ENCODE assay signal across 8 mouse cellular contexts in the genomic region with DNA sequence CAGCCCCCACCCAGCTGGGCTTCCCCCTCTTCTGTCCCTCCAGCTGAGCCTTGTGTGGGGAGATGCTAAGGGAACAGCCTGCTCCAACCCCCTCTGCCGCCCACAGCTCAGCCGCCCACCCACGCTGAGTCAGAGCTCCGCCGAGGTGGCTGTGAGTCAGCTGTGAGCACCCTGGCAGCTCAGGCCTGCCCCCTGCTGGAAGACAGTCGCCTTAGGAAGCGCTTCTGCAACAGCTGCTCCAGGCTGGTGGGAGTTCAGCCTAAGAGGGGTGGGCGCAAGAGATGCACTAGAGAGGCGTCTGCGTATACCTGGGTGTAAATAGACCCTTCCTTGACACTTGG. TPM values are rescaled to one million over a fixed set of nuclear protein-coding genes. Genes with fewer than 3 reads are reported as not detected.
DNase-seq lines count a peak whose midpoint lies in the region; ATAC-seq and TF ChIP-seq lines count a peak whose summit lies in the region.

No protein-coding gene starts in this region.

- intact Hi-C loops in gastrocnemius, adult 2 months (cut with DNase I) = loop anchor here (1.0 kb wide), 2 partner anchors 56 to 82 kb away; no protein-coding TSS in a partner anchor
- intact Hi-C loops in left cerebral cortex, adult 2 months (cut with DNase I) = loop anchor here (1.0 to 5.0 kb wide), 6 partner anchors 31 to 489 kb away; partner anchors contain the start of gene Baiap2

- 13% methylated on average over 10 of the region's 10 CpGs for WGBS in hindbrain, postnatal 0 days

- peaks cover 20% of the 10 kb centered on the region for H3K36me3 ChIP-seq in hindbrain, postnatal 0 days (ENCODE audit: insufficient read depth, low read length)

- ATAC-seq in hindbrain, postnatal 0 days = peak; percentile 87
- peak; percentile 84 for ATAC-seq in megakaryocyte-erythroid progenitor cell, adult 5-6 weeks (replicated peaks; ENCODE audit: low FRiP score, low TSS enrichment, poor library complexity, severe bottlenecking)

- no peaks in the 10 kb centered on the region for H3K9me3 ChIP-seq in hindbrain, postnatal 0 days (ENCODE audit: low read length)

- no peak overlapping the region for H3K4me2 ChIP-seq in hindbrain, postnatal 0 days (ENCODE audit: low read depth, low read length)

- H3K4me1 ChIP-seq in hindbrain, postnatal 0 days (ENCODE audit: insufficient read depth, low read length) = peaks cover 30% of the 10 kb centered on the region

- TF ChIP-seq CTCF in gastrocnemius, adult 2 months (IDR thresholded peaks at IDR 0.05) = no peak
- peak; percentile 99 for TF ChIP-seq CTCF in hindbrain, postnatal 0 days (IDR thresholded peaks at IDR 0.05; ENCODE audit: low read depth)
- TF ChIP-seq CTCF in left cerebral cortex, adult 2 months (IDR thresholded peaks at IDR 0.05) = no peak; the same call in none of the 2 replicates

- peak overlapping the region; percentile 70 for H3K4me3 ChIP-seq in gastrocnemius, adult 2 months
- H3K4me3 ChIP-seq in hindbrain, postnatal 0 days (ENCODE audit: low read length) = no peak overlapping the region
- no peak overlapping the region for H3K4me3 ChIP-seq in left cerebral cortex, adult 2 months

- H3K27ac ChIP-seq in gastrocnemius, adult 2 months = peak overlapping the region; percentile 75
- peak overlapping the region; percentile 32; the same call in 1 of the 2 replicates for H3K27ac ChIP-seq in hindbrain, postnatal 0 days
- peak overlapping the region; percentile 94 for H3K27ac ChIP-seq in left cerebral cortex, adult 2 months

- DNase-seq in T-cell, adult 2 months (ENCODE audit: low spot score) = peak; percentile 81
- peak; percentile 94 to 97 for DNase-seq in cerebellum, postnatal 4 days (ENCODE audit: low spot score in 2 of 2)
- peak; percentile 94 for DNase-seq in gastrocnemius, adult 2 months
- peak; percentile 95 for DNase-seq in hindbrain, postnatal 0 days (ENCODE audit: low spot score)
- DNase-seq in left cerebral cortex, adult 2 months (ENCODE audit: extremely low spot score in 1 of 2, low spot score in 2 of 2) = peak; percentile 95 to 98
- DNase-seq in right cerebral cortex, postnatal 14 days = peak; percentile 98
- peak; percentile 97 for DNase-seq in urinary bladder, postnatal 25 days (ENCODE audit: low spot score)

- H3K9ac ChIP-seq in hindbrain, postnatal 0 days (replicated peaks; ENCODE audit: low read length) = no peak overlapping the region

- no peaks in the 10 kb centered on the region for H3K27me3 ChIP-seq in hindbrain, postnatal 0 days (ENCODE audit: insufficient read depth, low read length)

RNA-seq across cellular contexts. Expression of gene Baiap2, which starts 48.7 kb away (rescaled TPM):
- total RNA-seq in gastrocnemius, adult 2 months (2021) = 1 to 10 TPM; 1.5 to 2.0 TPM
- 45.9 and 62.4 TPM in 2 replicates for total RNA-seq in hindbrain, postnatal 0 days (2014; rRNA removed)
- polyA plus RNA-seq in hindbrain, postnatal 0 days (2015; fragmentation: Nextera tagmentation; extraction: Ambion mirVana) = 30.8 and 31.5 TPM in 2 replicates
- 100 to 1,000 TPM; 249 to 287 TPM for total RNA-seq in left cerebral cortex, adult 2 months (2021)
- total RNA-seq in megakaryocyte-erythroid progenitor cell, adult 5-6 weeks (2014; fragmentation: Nextera tagmentation) = 1.0 and 2.3 TPM in 2 replicates
- 1.5 and 17.7 TPM in 2 replicates for total RNA-seq in megakaryocyte-erythroid progenitor cell, adult 5-6 weeks (2017)

RNA-seq across cellular contexts. Expression of gene Aatk, which starts 55.7 kb away (rescaled TPM):
- 1 to 10 TPM; 2.8 to 2.9 TPM for total RNA-seq in gastrocnemius, adult 2 months (2021)
- 161 and 184 TPM in 2 replicates for total RNA-seq in hindbrain, postnatal 0 days (2014; rRNA removed)
- polyA plus RNA-seq in hindbrain, postnatal 0 days (2015; fragmentation: Nextera tagmentation; extraction: Ambion mirVana) = 33.3 and 35.5 TPM in 2 replicates
- 100 to 1,000 TPM; 193 to 203 TPM for total RNA-seq in left cerebral cortex, adult 2 months (2021)
- total RNA-seq in megakaryocyte-erythroid progenitor cell, adult 5-6 weeks (2014; fragmentation: Nextera tagmentation) = 0.62 TPM in 1 of 2 replicates, not detected in the other
- not detected in 2 replicates for total RNA-seq in megakaryocyte-erythroid progenitor cell, adult 5-6 weeks (2017)

Comparison
In these comparisons a context has a peak if more than half of its experiments do, and no peak if none do; other contexts are left out.
1. H3K27ac ChIP-seq: peak in every context shown above with its lines; median percentile 94 in left cerebral cortex, adult 2 months; 75 in gastrocnemius, adult 2 months; 32 in hindbrain, postnatal 0 days.
2. RNA of gene Aatk, which starts 55.7 kb away (total RNA-seq): 193 to 203 TPM in left cerebral cortex, adult 2 months and 161 to 184 TPM in hindbrain, postnatal 0 days; 2.8 to 2.9 TPM in gastrocnemius, adult 2 months and 0.62 TPM in megakaryocyte-erythroid progenitor cell, adult 5-6 weeks; every median in the first group is over 10 times any median in the second.
3. Peak in every context shown above with its lines, with median percentiles within 50 percentile points of each other: DNase-seq.